Mouse (Mus musculus): Measurements from ENCODE around the gene Lrp8. TPM values are rescaled to one million over a fixed set of nuclear protein-coding genes. Genes with fewer than 3 reads are reported as not detected.

Lrp8 gene
- 2.2 and 2.8 TPM in 2 replicates for polyA plus RNA-seq (2012; rRNA removed)

GRCm38 (mm10) chr4:107802185-107802449 is at the start of gene Lrp8:
Lrp8 (plus strand) TSS chr4:107802261.
- no peak for TF ChIP-seq CTCF (IDR thresholded peaks at IDR 0.05; ENCODE audit: insufficient read depth, low read length)
- no peak for TF ChIP-seq POLR2A (IDR thresholded peaks at IDR 0.05; ENCODE audit: borderline replicate concordance, extremely low read depth, low read depth, low read length)
- H3K4me1 ChIP-seq (ENCODE audit: control insufficient read depth, insufficient read depth, low read length) = peaks cover 12% of the 10 kb centered on the region; the same call in 1 of the 2 replicates
- H3K4me3 ChIP-seq (replicated peaks; ENCODE audit: extremely low read depth, low read depth, low read length) = peak within 1 kb of the TSS; percentile 52
- WGBS = 6% methylated on average over 38 of the region's 44 CpGs
- no peak for DNase-seq

GRCm38 (mm10) chr4:107756222-107756621 is 45.8 kb upstream of the Lrp8 start:
- no peak for TF ChIP-seq CTCF (IDR thresholded peaks at IDR 0.05; ENCODE audit: insufficient read depth, low read length)
- TF ChIP-seq POLR2A (IDR thresholded peaks at IDR 0.05; ENCODE audit: borderline replicate concordance, extremely low read depth, low read depth, low read length) = no peak
- Histone ChIP-seq H3K4me1 (ENCODE audit: control insufficient read depth, insufficient read depth, low read length) (no peaks in the 10 kb centered on the region), H3K4me3 (replicated peaks; ENCODE audit: extremely low read depth, low read depth, low read length) (no peak overlapping the region)
- WGBS = 42% methylated on average over 10 of the region's 10 CpGs
- no peak for DNase-seq

- 73% methylated on average over 15 of the region's 15 CpGs for WGBS
- no peak for DNase-seq
- Histone ChIP-seq H3K4me1 (ENCODE audit: control insufficient read depth, insufficient read depth, low read length) (no peaks in the 10 kb centered on the region), H3K4me3 (replicated peaks; ENCODE audit: extremely low read depth, low read depth, low read length) (no peak overlapping the region)
- TF ChIP-seq CTCF (IDR thresholded peaks at IDR 0.05; ENCODE audit: insufficient read depth, low read length) = no peak
- no peak for TF ChIP-seq POLR2A (IDR thresholded peaks at IDR 0.05; ENCODE audit: borderline replicate concordance, extremely low read depth, low read depth, low read length)
Observed at GRCm38 (mm10) chr4:107757487-107758470, 44.3 kb upstream of the Lrp8 start.

GRCm38 (mm10) chr4:107758938-107759337 is 43.1 kb upstream of the Lrp8 start:
- H3K4me1 ChIP-seq (ENCODE audit: control insufficient read depth, insufficient read depth, low read length) = no peaks in the 10 kb centered on the region
- no peak for DNase-seq
- WGBS = 63% methylated on average over 9 of the region's 9 CpGs
- H3K4me3 ChIP-seq (replicated peaks; ENCODE audit: extremely low read depth, low read depth, low read length) = no peak overlapping the region
- TF ChIP-seq POLR2A (IDR thresholded peaks at IDR 0.05; ENCODE audit: borderline replicate concordance, extremely low read depth, low read depth, low read length) = no peak
- no peak for TF ChIP-seq CTCF (IDR thresholded peaks at IDR 0.05; ENCODE audit: insufficient read depth, low read length)

DNA sequence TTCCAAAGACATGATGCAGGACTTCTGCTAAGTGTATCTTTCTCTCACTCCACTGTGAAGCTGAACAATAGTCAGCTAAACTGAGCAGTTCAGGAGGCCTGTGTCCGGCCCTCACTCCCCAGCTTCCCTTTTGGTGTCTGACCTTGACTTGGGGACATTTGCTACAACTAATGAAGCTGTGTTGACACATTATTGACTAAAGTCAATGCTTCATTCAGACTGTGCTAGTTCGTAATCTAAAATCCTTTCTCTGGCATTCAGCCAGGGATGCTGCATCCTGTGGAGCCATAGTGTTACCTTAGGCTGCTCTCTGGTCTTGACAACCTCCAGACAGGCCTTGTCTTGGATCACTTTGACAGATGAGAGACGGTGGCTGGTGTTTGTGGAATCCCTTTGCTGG is 39.1 kb upstream of the Lrp8 start:
- 58% methylated on average over 3 of the region's 3 CpGs for WGBS
- no peak for DNase-seq
- Histone ChIP-seq H3K4me1 (ENCODE audit: control insufficient read depth, insufficient read depth, low read length) (no peaks in the 10 kb centered on the region), H3K4me3 (replicated peaks; ENCODE audit: extremely low read depth, low read depth, low read length) (no peak overlapping the region)
- TF ChIP-seq CTCF (IDR thresholded peaks at IDR 0.05; ENCODE audit: insufficient read depth, low read length) = no peak
- no peak for TF ChIP-seq POLR2A (IDR thresholded peaks at IDR 0.05; ENCODE audit: borderline replicate concordance, extremely low read depth, low read depth, low read length)

GRCm38 (mm10) chr4:107763598-107763997 is 38.5 kb upstream of the Lrp8 start:
- Histone ChIP-seq H3K4me3 (replicated peaks; ENCODE audit: extremely low read depth, low read depth, low read length) (no peak overlapping the region), H3K4me1 (ENCODE audit: control insufficient read depth, insufficient read depth, low read length) (no peaks in the 10 kb centered on the region)
- DNase-seq = no peak
- 96% methylated on average over 2 of the region's 2 CpGs for WGBS
- TF ChIP-seq POLR2A (IDR thresholded peaks at IDR 0.05; ENCODE audit: borderline replicate concordance, extremely low read depth, low read depth, low read length) (no peak), CTCF (IDR thresholded peaks at IDR 0.05; ENCODE audit: insufficient read depth, low read length) (no peak)

- Histone ChIP-seq H3K4me1 (ENCODE audit: control insufficient read depth, insufficient read depth, low read length) (no peaks in the 10 kb centered on the region), H3K4me3 (replicated peaks; ENCODE audit: extremely low read depth, low read depth, low read length) (no peak overlapping the region)
- TF ChIP-seq CTCF (IDR thresholded peaks at IDR 0.05; ENCODE audit: insufficient read depth, low read length) (no peak), POLR2A (IDR thresholded peaks at IDR 0.05; ENCODE audit: borderline replicate concordance, extremely low read depth, low read depth, low read length) (no peak)
- WGBS = 75% methylated on average over 9 of the region's 9 CpGs
- DNase-seq = no peak
Observed at GRCm38 (mm10) chr4:107765196-107765813, 36.8 kb upstream of the Lrp8 start.

DNA sequence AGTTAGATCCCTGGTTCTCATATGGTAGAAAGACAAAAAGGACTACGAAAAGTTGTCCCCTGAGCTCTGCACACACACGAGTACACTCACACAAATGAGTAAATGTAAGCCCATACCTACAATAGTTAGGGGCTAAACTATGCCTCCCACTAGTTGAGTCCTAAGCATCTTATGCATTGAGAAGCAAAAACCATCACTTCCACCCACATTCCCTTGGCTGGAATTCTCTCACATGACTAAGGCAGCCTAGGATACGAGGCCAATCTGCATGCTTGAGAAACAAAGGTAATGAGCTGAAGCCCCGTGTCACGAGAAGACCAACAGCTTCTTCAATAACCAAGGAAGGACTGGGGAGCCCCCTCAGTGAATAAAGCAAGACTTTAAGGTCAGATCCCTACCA is 35.9 kb upstream of the Lrp8 start:
- H3K4me1 ChIP-seq (ENCODE audit: control insufficient read depth, insufficient read depth, low read length) = no peaks in the 10 kb centered on the region
- TF ChIP-seq POLR2A (IDR thresholded peaks at IDR 0.05; ENCODE audit: borderline replicate concordance, extremely low read depth, low read depth, low read length) (no peak), CTCF (IDR thresholded peaks at IDR 0.05; ENCODE audit: insufficient read depth, low read length) (no peak)
- H3K4me3 ChIP-seq (replicated peaks; ENCODE audit: extremely low read depth, low read depth, low read length) = no peak overlapping the region
- WGBS = 66% methylated on average over 5 of the region's 5 CpGs
- DNase-seq = no peak

DNA sequence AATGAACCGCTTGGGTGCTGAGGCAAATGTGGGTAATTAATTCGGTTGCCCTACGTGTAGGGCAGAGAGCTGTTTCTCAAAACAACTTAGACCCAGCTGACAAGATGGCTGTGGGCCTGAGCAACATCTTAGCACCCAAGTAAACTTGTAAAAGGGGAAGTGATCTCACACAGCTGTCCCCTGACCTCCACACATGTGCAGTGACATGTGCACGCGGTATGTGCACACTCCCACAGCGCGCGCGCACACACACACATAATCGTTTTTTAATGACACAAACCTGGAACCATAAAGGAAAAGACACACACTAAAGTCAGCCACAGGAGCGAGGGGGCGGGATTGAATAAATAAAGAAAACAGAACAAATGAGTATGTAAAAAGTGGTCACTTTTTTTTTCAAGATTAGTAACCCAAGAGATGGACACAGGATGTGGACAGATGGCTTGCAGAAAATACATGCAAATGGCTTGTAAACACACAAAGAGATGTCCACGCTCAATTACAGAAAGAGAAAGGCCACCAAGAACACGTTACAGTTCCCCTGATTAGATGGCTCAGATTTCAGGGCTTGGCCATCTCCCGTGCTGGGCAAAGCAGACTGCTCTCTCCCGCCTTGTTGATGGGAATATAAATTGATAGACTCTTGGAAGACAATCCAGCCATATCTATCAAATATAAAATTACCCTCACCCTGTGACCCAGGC is 29.8 kb upstream of the Lrp8 start:
- no peak for DNase-seq
- WGBS = 82% methylated on average over 16 of the region's 16 CpGs
- no peak overlapping the region for H3K4me3 ChIP-seq (replicated peaks; ENCODE audit: extremely low read depth, low read depth, low read length)
- TF ChIP-seq CTCF (IDR thresholded peaks at IDR 0.05; ENCODE audit: insufficient read depth, low read length) (no peak), POLR2A (IDR thresholded peaks at IDR 0.05; ENCODE audit: borderline replicate concordance, extremely low read depth, low read depth, low read length) (no peak)
- H3K4me1 ChIP-seq (ENCODE audit: control insufficient read depth, insufficient read depth, low read length) = no peaks in the 10 kb centered on the region
